Mouse (Mus musculus) erythroid progenitor cell, adult 5-6 weeks (primary cell): ENCODE measurements around the gene Crygd. TPM values are rescaled to one million over a fixed set of nuclear protein-coding genes. Genes with fewer than 3 reads are reported as not detected.

ENCODE experiments used
- ATAC-seq: replicated peaks from 2 replicates; pipeline ENCODE4 v1.8.0; 2016; ENCODE audit warnings: moderate number of reproducible peaks, mild to moderate bottlenecking, moderate TSS enrichment, inconsistent platforms; ENCODE audit not compliant: poor library complexity, low FRiP score, severe bottlenecking
- total RNA-seq, 2 experiments: library from RNA; stranded (forward) in 1 of 2; stranded (reverse) in 1 of 2; fragments of 150-400 nt in 1 of 2; fragments of 186-747, 209-891 nt in 1 of 2; gene quantifications; 2 replicates each; pipeline versions ENCODE4 v1.2.3 to v1.2.4; 2015 to 2017; ENCODE audit warnings: low replicate concordance in 2 of 2

The Crygd gene
- total RNA-seq, 2 experiments from 2014 or later = not detected

- ATAC-seq = no peak
These were observed 16.7 kb downstream of the Crygd start for GRCm38 (mm10) chr1:65046401-65047109.

GRCm38 (mm10) chr1:65043433-65043832 lies 19.8 kb downstream of the Crygd start:
- ATAC-seq = no peak

- no peak for ATAC-seq
These were observed 21.4 kb downstream of the Crygd start for GRCm38 (mm10) chr1:65041837-65042236.

- ATAC-seq = no peak; the same call in 1 of the 2 replicates
These were observed 22.4 kb downstream of the Crygd start for GRCm38 (mm10) chr1:65040806-65041205.

GRCm38 (mm10) chr1:65039679-65040078 lies 23.6 kb downstream of the Crygd start:
- ATAC-seq = no peak

GRCm38 (mm10) chr1:65037542-65037941 lies 25.7 kb downstream of the Crygd start:
- no peak for ATAC-seq

- no peak for ATAC-seq
These were observed 27.7 kb downstream of the Crygd start for GRCm38 (mm10) chr1:65035513-65035912.

- no peak for ATAC-seq
These were observed 30.6 kb downstream of the Crygd start, which contains the start of gene Akr1cl for GRCm38 (mm10) chr1:65032641-65033040. TSS of gene Akr1cl (minus strand) at chr1:65032759.

GRCm38 (mm10) chr1:65028206-65028605 lies 35.0 kb downstream of the Crygd start:
- ATAC-seq = no peak

GRCm38 (mm10) chr1:65012726-65013125 lies 50.5 kb downstream of the Crygd start:
- ATAC-seq = no peak

Other genes starting within 250 kb of the Crygd start
- 4.6 and 11.5 TPM in 2 replicates for gene Plekhm3, start 106.6 kb downstream of the Crygd start, total RNA-seq (2015; ENCODE audit: low replicate concordance)
- 3.9 and 5.5 TPM in 2 replicates for gene Plekhm3, start 106.6 kb downstream of the Crygd start, total RNA-seq (2017; ENCODE audit: low replicate concordance)
- not detected in 2 replicates for gene Akr1cl, start 30.7 kb downstream of the Crygd start, total RNA-seq (2015; ENCODE audit: low replicate concordance)
- not detected in 2 replicates for gene Akr1cl, start 30.7 kb downstream of the Crygd start, total RNA-seq (2017; ENCODE audit: low replicate concordance)
- gene Cryge, start 12.3 kb downstream of the Crygd start, total RNA-seq (2015; ENCODE audit: low replicate concordance) = not detected in 2 replicates
- gene Cryge, start 12.3 kb downstream of the Crygd start, total RNA-seq (2017; ENCODE audit: low replicate concordance) = not detected in 2 replicates
- not detected in 2 replicates for gene Crygc, start 10.2 kb upstream of the Crygd start, total RNA-seq (2015; ENCODE audit: low replicate concordance)
- not detected in 2 replicates for gene Crygc, start 10.2 kb upstream of the Crygd start, total RNA-seq (2017; ENCODE audit: low replicate concordance)
- gene Crygb, start 18.8 kb upstream of the Crygd start, total RNA-seq (2015; ENCODE audit: low replicate concordance) = not detected in 2 replicates
- not detected in 2 replicates for gene Crygb, start 18.8 kb upstream of the Crygd start, total RNA-seq (2017; ENCODE audit: low replicate concordance)
- gene Cryga, start 39.9 kb upstream of the Crygd start, total RNA-seq (2015; ENCODE audit: low replicate concordance) = not detected in 2 replicates
- gene Cryga, start 39.9 kb upstream of the Crygd start, total RNA-seq (2017; ENCODE audit: low replicate concordance) = not detected in 2 replicates
- gene Gm28845, start 56.1 kb upstream of the Crygd start, total RNA-seq (2015; ENCODE audit: low replicate concordance) = not detected in 2 replicates
- not detected in 2 replicates for gene Gm28845, start 56.1 kb upstream of the Crygd start, total RNA-seq (2017; ENCODE audit: low replicate concordance)
- 3.8 TPM in 1 of 2 replicates, not detected in the other for gene D630023F18Rik, start 59.8 kb upstream of the Crygd start, total RNA-seq (2015; ENCODE audit: low replicate concordance)
- not detected in 2 replicates for gene D630023F18Rik, start 59.8 kb upstream of the Crygd start, total RNA-seq (2017; ENCODE audit: low replicate concordance)
- gene Idh1, start 123.0 kb upstream of the Crygd start, total RNA-seq (2015; ENCODE audit: low replicate concordance) = 21.8 and 24.9 TPM in 2 replicates
- 24.0 and 30.5 TPM in 2 replicates for gene Idh1, start 123.0 kb upstream of the Crygd start, total RNA-seq (2017; ENCODE audit: low replicate concordance)
- 14.1 and 29.8 TPM in 2 replicates for gene Pikfyve, start 123.2 kb upstream of the Crygd start, total RNA-seq (2015; ENCODE audit: low replicate concordance)
- gene Pikfyve, start 123.2 kb upstream of the Crygd start, total RNA-seq (2017; ENCODE audit: low replicate concordance) = 9.5 and 39.4 TPM in 2 replicates
- gene Pth2r, start 218.6 kb upstream of the Crygd start, total RNA-seq (2015; ENCODE audit: low replicate concordance) = not detected in 2 replicates
- not detected in 2 replicates for gene Pth2r, start 218.6 kb upstream of the Crygd start, total RNA-seq (2017; ENCODE audit: low replicate concordance)